Mouse (Mus musculus) thymus, postnatal 4 days (tissue): ENCODE measurements around the gene Irf2bp1.

ENCODE experiments used
- DNase-seq: peaks from one replicate; pipeline ENCODE4 v3.0.0; 2021

Gene Irf2bp1

GRCm38 (mm10) chr7:19001066-19001806 lies 2.6 kb upstream of the Irf2bp1 start:
- peak; percentile 95 for DNase-seq

- DNase-seq = no peak
Observed at GRCm38 (mm10) chr7:19001807-19002085, 2.1 kb upstream of the Irf2bp1 start.

- no peak for DNase-seq
Observed at GRCm38 (mm10) chr7:19002115-19002514, 1.7 kb upstream of the Irf2bp1 start.

- DNase-seq = peak; percentile 65
Observed at GRCm38 (mm10) chr7:19002848-19003498, 871 bp upstream of the Irf2bp1 start.

GRCm38 (mm10) chr7:19004631-19005079 lies 811 bp downstream of the Irf2bp1 start:
- DNase-seq = no peak

- DNase-seq = no peak
Observed at GRCm38 (mm10) chr7:19005417-19006121, 1.7 kb downstream of the Irf2bp1 start.

GRCm38 (mm10) chr7:19006476-19006875 lies 2.6 kb downstream of the Irf2bp1 start:
- DNase-seq = peak; percentile 84

- DNase-seq = no peak
Observed at GRCm38 (mm10) chr7:19007026-19007977, 3.5 kb downstream of the Irf2bp1 start.

- DNase-seq = no peak
Observed at GRCm38 (mm10) chr7:19010581-19010980, 6.7 kb downstream of the Irf2bp1 start.

GRCm38 (mm10) chr7:19012025-19012621 lies 8.3 kb downstream of the Irf2bp1 start:
- no peak for DNase-seq

- DNase-seq = no peak
Observed at GRCm38 (mm10) chr7:19012882-19013281, 9.0 kb downstream of the Irf2bp1 start.

GRCm38 (mm10) chr7:19014452-19014851 lies 10.6 kb downstream of the Irf2bp1 start:
- DNase-seq = no peak

GRCm38 (mm10) chr7:19016042-19016441 lies 12.2 kb downstream of the Irf2bp1 start:
- no peak for DNase-seq

GRCm38 (mm10) chr7:19017909-19018308 lies 14.1 kb downstream of the Irf2bp1 start:
- no peak for DNase-seq

GRCm38 (mm10) chr7:19021048-19021447 lies 17.2 kb downstream of the Irf2bp1 start:
- DNase-seq = no peak

GRCm38 (mm10) chr7:19022189-19022958 lies 18.5 kb downstream of the Irf2bp1 start:
- DNase-seq = no peak

GRCm38 (mm10) chr7:19023357-19023814 lies 19.5 kb downstream of the Irf2bp1 start, which contains the start of gene Foxa3:
Gene Foxa3 (minus strand): TSS chr7:19023538.
- peak; percentile 69 for DNase-seq

GRCm38 (mm10) chr7:19024096-19024506 lies 20.3 kb downstream of the Irf2bp1 start, which contains the start of gene Sympk:
Gene Sympk (plus strand): TSS chr7:19024377.
- DNase-seq = peak; percentile 95

- no peak for DNase-seq
Observed at GRCm38 (mm10) chr7:19024581-19025255, 20.9 kb downstream of the Irf2bp1 start.

- no peak for DNase-seq
Observed at GRCm38 (mm10) chr7:19028067-19028466, 24.2 kb downstream of the Irf2bp1 start.
